Mouse (Mus musculus): ENCODE data around the gene Nudt2. TPM values are rescaled to one million over a fixed set of nuclear protein-coding genes. Genes with fewer than 3 reads are reported as not detected.
A peak's percentile ranks its signal among the peaks of the same experiment; 100 is the strongest.
"Not testable (repeated sequence)": the region's sequence is repeated elsewhere in the genome, so short reads cannot be mapped to it uniquely, and the experiment has no call there.

Gene Nudt2
- 27.3 and 38.0 TPM in 2 replicates for total RNA-seq (2021)
- long read RNA-seq, transcript Nudt2-201 (3 exons, 845 nt): major isoform, 22 of 26 reads
- long read RNA-seq, partial matches to known transcripts: 2 of 26 reads
- long read RNA-seq, other reads (novel, unspliced or antisense): 2 of 26 reads

- peak; percentile 95 for DNase-seq
These were observed at the start of gene Nudt2, which contains the start of gene Kif24 for GRCm38 (mm10) chr4:41464345-41465286. Gene Nudt2 (plus strand): TSS chr4:41465151. Gene Kif24 (minus strand): TSS chr4:41464887.

- DNase-seq: no peak
These were observed 48.0 kb upstream of the Nudt2 start for GRCm38 (mm10) chr4:41416966-41417365.

- no peak for DNase-seq
These were observed 26.0 kb upstream of the Nudt2 start for GRCm38 (mm10) chr4:41438931-41439330.

- DNase-seq: no peak
These were observed 22.1 kb upstream of the Nudt2 start for GRCm38 (mm10) chr4:41442790-41443302.

GRCm38 (mm10) chr4:41447595-41447994, 17.4 kb upstream of the Nudt2 start:
- no peak for DNase-seq

GRCm38 (mm10) chr4:41460690-41461089, 4.3 kb upstream of the Nudt2 start:
- DNase-seq: no peak

- not testable (repeated sequence) for DNase-seq
These were observed 1.8 kb upstream of the Nudt2 start for GRCm38 (mm10) chr4:41463051-41463738.

- no peak for DNase-seq
These were observed 325 bp downstream of the Nudt2 start for GRCm38 (mm10) chr4:41465287-41465665.

- DNase-seq: peak; percentile 51
These were observed 3.6 kb downstream of the Nudt2 start for GRCm38 (mm10) chr4:41468396-41469080.

- no peak for DNase-seq
These were observed 4.2 kb downstream of the Nudt2 start for GRCm38 (mm10) chr4:41469199-41469598.

- no peak for DNase-seq
These were observed 5.2 kb downstream of the Nudt2 start for GRCm38 (mm10) chr4:41470051-41470683.

- no peak for DNase-seq
These were observed 5.9 kb downstream of the Nudt2 start for GRCm38 (mm10) chr4:41470684-41471383.

GRCm38 (mm10) chr4:41471384-41471689, 6.4 kb downstream of the Nudt2 start:
- no peak for DNase-seq

GRCm38 (mm10) chr4:41477648-41478160, 12.8 kb downstream of the Nudt2 start:
- DNase-seq: no peak

- DNase-seq: no peak
These were observed 14.0 kb downstream of the Nudt2 start for GRCm38 (mm10) chr4:41478751-41479455.

- DNase-seq: no peak
These were observed 14.5 kb downstream of the Nudt2 start for GRCm38 (mm10) chr4:41479456-41479804.

- peak; percentile 36 for DNase-seq
These were observed 15.3 kb downstream of the Nudt2 start for GRCm38 (mm10) chr4:41480254-41480653.

GRCm38 (mm10) chr4:41481601-41482017, 16.7 kb downstream of the Nudt2 start:
- no peak for DNase-seq

GRCm38 (mm10) chr4:41492951-41493350, 28.0 kb downstream of the Nudt2 start:
- DNase-seq: no peak

GRCm38 (mm10) chr4:41493464-41494116, 28.6 kb downstream of the Nudt2 start:
- DNase-seq: no peak

All from adrenal gland, postnatal 25 days (tissue).